Mouse (Mus musculus) liver, postnatal 0 days (tissue): ENCODE results near the gene Pcgf1. TPM values are rescaled to one million over a fixed set of nuclear protein-coding genes. Genes with fewer than 3 reads are reported as not detected.

ENCODE experiments used
- ATAC-seq: fragments of 200-750 bp; cut with Nextera tagmentation; 2 replicates; pipeline ENCODE4 v1.8.0; 2017; ENCODE audit warnings: mild to moderate bottlenecking, moderate library complexity
- DNase-seq: peaks from one replicate; pipeline ENCODE4 v3.0.0-alpha.2; 2016
- H3K27ac ChIP-seq: fragments of 300-500 bp; sonication (generic); 2 replicates; pipeline ENCODE4 v1.5.1; 2014; ENCODE audit warnings: antibody characterized with exemption, moderate library complexity, mild to moderate bottlenecking, low read depth
- H3K27me3 ChIP-seq: fragments of 300-500 bp; sonication (generic); 2 replicates; pipeline ENCODE4 v1.6.1; 2014; ENCODE audit warnings: low read length, control low read depth, mixed read lengths; ENCODE audit not compliant: insufficient read depth
- H3K36me3 ChIP-seq: fragments of 300-500 bp; sonication (generic); replicated peaks from 2 replicates; pipeline ENCODE4 v1.6.1; 2014; ENCODE audit warnings: mild to moderate bottlenecking, control low read depth, low read length, moderate library complexity, mixed read lengths; ENCODE audit not compliant: insufficient read depth
- H3K4me1 ChIP-seq: fragments of 300-500 bp; sonication (generic); 2 replicates; pipeline ENCODE4 v1.6.1; 2014; ENCODE audit warnings: antibody characterized with exemption, mild to moderate bottlenecking, control low read depth; ENCODE audit not compliant: insufficient read depth
- H3K4me2 ChIP-seq: fragments of 300-500 bp; sonication (generic); 2 replicates; pipeline ENCODE4 v1.6.1; 2014; ENCODE audit warnings: low read depth, mild to moderate bottlenecking, low read length, moderate library complexity, mixed read lengths
- H3K4me3 ChIP-seq: fragments of 300-500 bp; sonication (generic); 2 replicates; pipeline ENCODE4 v1.5.1; 2014; ENCODE audit warnings: low read depth, low read length
- H3K9ac ChIP-seq: fragments of 300-500 bp; sonication (generic); replicated peaks from 2 replicates; pipeline ENCODE4 v1.6.1; 2014; ENCODE audit warnings: mild to moderate bottlenecking, moderate library complexity
- H3K9me3 ChIP-seq: fragments of 300-500 bp; sonication (generic); 2 replicates; pipeline ENCODE4 v1.6.1; 2016; ENCODE audit warnings: mild to moderate bottlenecking, control low read depth, low read length, mixed read lengths
- CTCF ChIP-seq: sonication (generic); IDR thresholded peaks from 2 replicates; pipeline ENCODE4 v1.5.1; 2016; ENCODE audit warnings: antibody characterized with exemption, low read depth
- EP300 ChIP-seq: IDR thresholded peaks from 2 replicates; pipeline ENCODE4 v1.6.1; 2016; ENCODE audit warnings: antibody characterized with exemption, low read depth, mild to moderate bottlenecking
- WGBS: fragments of 180-500 bp; shearing (Covaris S2); extraction: QIAGEN DNeasy Blood & Tissue Kit; methylation state at CpG from one replicate; pipeline ENCODE4 v1.1.7; 2014; ENCODE audit not compliant: insufficient replicate concordance; 5-methylcytosine and 5-hydroxymethylcytosine counted together
- polyA plus RNA-seq: library from polyadenylated mRNA; unstranded; fragments of >200 nt; fragmentation: Nextera tagmentation; extraction: Ambion mirVana; gene quantifications from 2 replicates; pipeline ENCODE4 v1.2.1, GENCODE M21; 2015

Pcgf1 gene
- polyA plus RNA-seq, 1 experiment from 2014 or later = 11.7 TPM

DNA sequence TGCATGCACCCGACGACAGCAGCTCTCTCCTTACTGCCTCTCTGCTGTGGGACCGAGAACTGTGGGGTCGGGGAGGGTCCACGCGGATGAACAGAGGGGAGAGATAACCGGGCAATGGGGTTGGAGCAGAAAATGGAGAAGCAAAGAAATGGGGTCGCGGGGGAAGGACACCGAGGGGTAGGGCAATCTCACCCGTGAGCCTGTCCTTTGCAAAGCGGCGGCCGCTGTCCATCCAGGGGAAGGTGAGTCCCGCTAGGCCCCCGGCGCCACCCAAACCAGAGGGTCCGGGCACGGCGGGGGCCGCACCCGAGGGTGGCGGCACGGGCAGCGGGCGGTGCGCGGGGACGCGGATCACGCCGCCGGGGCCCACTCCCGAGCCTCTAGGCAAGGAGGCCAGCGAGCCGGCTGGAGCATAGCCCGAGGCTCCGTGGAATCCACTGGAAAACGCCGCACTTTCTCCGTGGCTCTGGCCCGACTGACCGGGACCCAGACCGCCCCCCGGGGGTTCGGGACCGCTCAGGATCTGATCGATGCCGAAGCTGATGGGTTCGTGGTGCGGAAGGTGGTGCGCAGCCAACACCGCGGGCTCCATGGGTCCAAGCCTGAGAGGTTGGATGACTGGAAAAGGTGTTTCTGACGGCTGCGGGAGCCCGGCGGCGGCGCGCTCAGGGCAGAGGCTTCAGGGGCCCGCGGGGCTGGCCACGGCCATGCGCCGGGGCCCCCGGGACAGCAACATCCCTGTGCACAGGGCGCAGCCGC, 8.0 kb upstream of the Pcgf1 start:
- Histone ChIP-seq H3K4me1 (peaks cover 10% of the 10 kb centered on the region), H3K27ac (no peak overlapping the region), H3K9me3 (no peaks in the 10 kb centered on the region), H3K4me3 (peak overlapping the region; percentile 16; the same call in 1 of the 2 replicates), H3K9ac (no peak overlapping the region), H3K4me2 (0 out of 2 replicates have a peak overlapping the region, but pooled peaks have one; percentile 62), H3K27me3 (peaks cover 99% of the 10 kb centered on the region), H3K36me3 (no peaks in the 10 kb centered on the region)
- 2% methylated on average over 64 of the region's 69 CpGs for WGBS
- TF ChIP-seq CTCF (no peak), EP300 (no peak)
- DNase-seq (no peak), ATAC-seq (0 out of 2 replicates have a peak, but pooled peaks have one; percentile 8)

- WGBS = 2% methylated on average over 8 of the region's 10 CpGs
- Histone ChIP-seq H3K9me3 (no peaks in the 10 kb centered on the region), H3K9ac (no peak within 1 kb of the TSS), H3K4me1 (peaks cover 10% of the 10 kb centered on the region), H3K4me3 (peak within 1 kb of the TSS; percentile 26; the same call in 1 of the 2 replicates), H3K27me3 (peaks cover 96% of the 10 kb centered on the region), H3K36me3 (no peaks in the 10 kb centered on the region), H3K27ac (no peak within 1 kb of the TSS), H3K4me2 (peak within 1 kb of the TSS; percentile 62; the same call in 1 of the 2 replicates)
- no peak for TF ChIP-seq EP300
- DNase-seq (no peak), ATAC-seq (no peak)
Measured at GRCm38 (mm10) chr6:83070247-83070310, 7.6 kb upstream of the Pcgf1 start, which contains the start of gene Tlx2. Tlx2 (minus strand) TSS chr6:83070293.

- DNase-seq (no peak), ATAC-seq (0 out of 2 replicates have a peak, but pooled peaks have one; percentile 14)
- no peak overlapping the region for H3K27ac ChIP-seq
- peaks cover 94% of the 10 kb centered on the region for H3K27me3 ChIP-seq
- no peaks in the 10 kb centered on the region for H3K36me3 ChIP-seq
- H3K4me2 ChIP-seq = 0 out of 2 replicates have a peak overlapping the region, but pooled peaks have one; percentile 5
- H3K9ac ChIP-seq = no peak overlapping the region
- H3K9me3 ChIP-seq = no peaks in the 10 kb centered on the region
- WGBS = 2% methylated on average over 46 of the region's 58 CpGs
- TF ChIP-seq EP300 (no peak), CTCF (no peak)
- peaks cover 10% of the 10 kb centered on the region for H3K4me1 ChIP-seq
- H3K4me3 ChIP-seq = peak overlapping the region; percentile 16; the same call in 1 of the 2 replicates
Measured at GRCm38 (mm10) chr6:83070311-83071219, 7.1 kb upstream of the Pcgf1 start.

DNA sequence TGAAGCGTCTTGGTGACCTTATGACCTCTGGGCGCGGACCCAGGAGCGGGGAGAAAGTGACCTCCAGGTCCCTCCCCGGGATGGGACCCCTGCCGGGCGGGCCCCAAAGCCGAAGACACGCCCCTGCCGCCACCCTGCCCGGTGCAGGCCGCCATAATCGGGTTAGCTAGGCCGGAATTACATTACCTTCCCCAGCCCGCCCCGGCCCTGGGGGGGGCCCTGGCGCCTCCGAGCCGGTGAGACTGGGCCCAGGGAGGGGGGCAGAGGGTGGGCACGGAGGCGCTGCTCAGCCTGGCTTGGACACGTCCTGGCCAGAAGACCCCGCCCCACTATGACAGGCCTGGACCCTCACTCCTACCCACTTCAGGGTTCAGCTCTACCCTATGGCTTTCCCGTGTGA, 6.4 kb upstream of the Pcgf1 start:
- 2% methylated on average over 21 of the region's 24 CpGs for WGBS
- H3K9ac ChIP-seq = no peak overlapping the region
- H3K27me3 ChIP-seq = peaks cover 93% of the 10 kb centered on the region
- H3K4me1 ChIP-seq = peaks cover 10% of the 10 kb centered on the region
- H3K36me3 ChIP-seq = no peaks in the 10 kb centered on the region
- TF ChIP-seq EP300 (no peak), CTCF (no peak)
- ATAC-seq (no peak), DNase-seq (no peak)
- H3K4me2 ChIP-seq = no peak overlapping the region
- no peaks in the 10 kb centered on the region for H3K9me3 ChIP-seq
- H3K27ac ChIP-seq = no peak overlapping the region
- H3K4me3 ChIP-seq = no peak overlapping the region

DNA sequence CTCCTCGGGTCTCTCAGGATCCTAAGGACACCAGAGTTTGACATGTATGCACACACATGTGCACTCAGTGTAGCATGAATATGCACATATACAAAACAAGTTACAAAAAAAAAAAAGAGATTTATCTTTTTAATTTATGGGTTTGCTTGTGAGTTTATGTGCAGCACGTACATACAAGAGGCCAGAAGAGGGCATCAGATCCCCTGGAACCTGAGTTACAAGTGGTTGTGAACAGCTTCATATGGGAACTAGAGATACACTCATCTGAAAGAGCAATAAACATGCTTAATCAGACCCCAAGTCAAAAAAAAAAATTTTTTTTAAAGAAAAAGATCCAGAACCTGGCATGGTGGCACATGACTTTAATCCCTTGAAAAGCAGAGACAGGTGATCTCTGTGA, 2.7 kb upstream of the Pcgf1 start:
- H3K4me1 ChIP-seq = peaks cover 17% of the 10 kb centered on the region
- WGBS = 19% methylated on average over 2 of the region's 2 CpGs
- no peak overlapping the region for H3K9ac ChIP-seq
- no peak for DNase-seq
- H3K4me2 ChIP-seq = no peak overlapping the region
- no peaks in the 10 kb centered on the region for H3K9me3 ChIP-seq
- TF ChIP-seq CTCF (peak; percentile 51), EP300 (no peak)
- no peak overlapping the region for H3K27ac ChIP-seq
- H3K27me3 ChIP-seq = peaks cover 59% of the 10 kb centered on the region
- H3K4me3 ChIP-seq = no peak overlapping the region
- H3K36me3 ChIP-seq = no peaks in the 10 kb centered on the region; the same call in 1 of the 2 replicates
- ATAC-seq = no peak

GRCm38 (mm10) chr6:83078324-83078858, 722 bp downstream of the Pcgf1 start:
- under 1% methylated on average over 46 of the region's 46 CpGs for WGBS
- H3K36me3 ChIP-seq = peaks cover 2% of the 10 kb centered on the region; the same call in 1 of the 2 replicates
- peak overlapping the region; percentile 99 for H3K4me2 ChIP-seq
- H3K4me3 ChIP-seq = peak overlapping the region; percentile 91
- H3K4me1 ChIP-seq = peaks cover 18% of the 10 kb centered on the region
- no peaks in the 10 kb centered on the region for H3K9me3 ChIP-seq
- peak overlapping the region; percentile 84 for H3K9ac ChIP-seq
- H3K27ac ChIP-seq = peak overlapping the region; percentile 82
- TF ChIP-seq EP300 = no peak
- TF ChIP-seq CTCF = peak; percentile 74
- ATAC-seq (peak; percentile 94), DNase-seq (peak; percentile 100)
- H3K27me3 ChIP-seq = peaks cover 30% of the 10 kb centered on the region
